Mouse (Mus musculus): ENCODE data around the gene Dchs2. TPM values are rescaled to one million over a fixed set of nuclear protein-coding genes. Genes with fewer than 3 reads are reported as not detected.

Dchs2 gene
- polyA plus RNA-seq, 1 experiment from 2014 or later, result 0.03 TPM

GRCm38 (mm10) chr3:83299783-83300382 is 172.1 kb downstream of the Dchs2 start:
- ATAC-seq (replicated peaks; ENCODE audit: low FRiP score, low read depth) (no peak), DNase-seq (ENCODE audit: low spot score) (peak; percentile 4)
- H3K4me1 ChIP-seq (replicated peaks; ENCODE audit: insufficient read depth, low read length), result no peaks in the 10 kb centered on the region
- H3K27me3 ChIP-seq (ENCODE audit: insufficient read depth, low read length), result no peaks in the 10 kb centered on the region
- no peak for TF ChIP-seq CTCF (IDR thresholded peaks at IDR 0.05; ENCODE audit: low read depth)
- no peaks in the 10 kb centered on the region for H3K36me3 ChIP-seq (ENCODE audit: insufficient read depth, low read length)
- WGBS, result 51% methylated on average over 5 of the region's 5 CpGs
- H3K9me3 ChIP-seq (replicated peaks; ENCODE audit: low read length), result no peaks in the 10 kb centered on the region
- H3K4me3 ChIP-seq (replicated peaks; ENCODE audit: low read depth, low read length), result no peak overlapping the region
- no peak overlapping the region for H3K4me2 ChIP-seq (ENCODE audit: low read length)
- no peak overlapping the region for H3K27ac ChIP-seq
- no peak overlapping the region for H3K9ac ChIP-seq (ENCODE audit: low read depth, low read length)

- H3K27me3 ChIP-seq (ENCODE audit: insufficient read depth, low read length), result no peaks in the 10 kb centered on the region
- WGBS, result 75% methylated on average over 5 of the region's 5 CpGs
- H3K36me3 ChIP-seq (ENCODE audit: insufficient read depth, low read length), result no peaks in the 10 kb centered on the region
- H3K9ac ChIP-seq (ENCODE audit: low read depth, low read length), result no peak overlapping the region
- H3K9me3 ChIP-seq (replicated peaks; ENCODE audit: low read length), result no peaks in the 10 kb centered on the region
- H3K27ac ChIP-seq, result no peak overlapping the region
- no peak overlapping the region for H3K4me2 ChIP-seq (ENCODE audit: low read length)
- peak; percentile 75 for TF ChIP-seq CTCF (IDR thresholded peaks at IDR 0.05; ENCODE audit: low read depth)
- no peak for ATAC-seq (replicated peaks; ENCODE audit: low FRiP score, low read depth)
- no peak overlapping the region for H3K4me3 ChIP-seq (replicated peaks; ENCODE audit: low read depth, low read length)
- H3K4me1 ChIP-seq (replicated peaks; ENCODE audit: insufficient read depth, low read length), result no peaks in the 10 kb centered on the region
- peak; percentile 37 for DNase-seq (ENCODE audit: low spot score)
Measured at GRCm38 (mm10) chr3:83303876-83304275, 176.1 kb downstream of the Dchs2 start.

GRCm38 (mm10) chr3:83345928-83346327 is 218.2 kb downstream of the Dchs2 start:
- no peak overlapping the region for H3K9ac ChIP-seq (ENCODE audit: low read depth, low read length)
- H3K4me2 ChIP-seq (ENCODE audit: low read length), result no peak overlapping the region
- WGBS, result 80% methylated on average over 3 of the region's 3 CpGs
- H3K9me3 ChIP-seq (replicated peaks; ENCODE audit: low read length), result no peaks in the 10 kb centered on the region
- DNase-seq (ENCODE audit: low spot score) (no peak), ATAC-seq (replicated peaks; ENCODE audit: low FRiP score, low read depth) (no peak)
- no peak for TF ChIP-seq CTCF (IDR thresholded peaks at IDR 0.05; ENCODE audit: low read depth)
- no peak overlapping the region for H3K4me3 ChIP-seq (replicated peaks; ENCODE audit: low read depth, low read length)
- H3K27ac ChIP-seq, result no peak overlapping the region
- H3K27me3 ChIP-seq (ENCODE audit: insufficient read depth, low read length), result no peaks in the 10 kb centered on the region
- H3K4me1 ChIP-seq (replicated peaks; ENCODE audit: insufficient read depth, low read length), result no peaks in the 10 kb centered on the region
- H3K36me3 ChIP-seq (ENCODE audit: insufficient read depth, low read length), result no peaks in the 10 kb centered on the region

GRCm38 (mm10) chr3:83368500-83369068 is 240.8 kb downstream of the Dchs2 start:
- no peak for TF ChIP-seq CTCF (IDR thresholded peaks at IDR 0.05; ENCODE audit: low read depth)
- ATAC-seq (replicated peaks; ENCODE audit: low FRiP score, low read depth) (no peak), DNase-seq (ENCODE audit: low spot score) (no peak)
- no peaks in the 10 kb centered on the region for H3K4me1 ChIP-seq (replicated peaks; ENCODE audit: insufficient read depth, low read length)
- 88% methylated on average over 9 of the region's 9 CpGs for WGBS
- no peak overlapping the region for H3K9ac ChIP-seq (ENCODE audit: low read depth, low read length)
- H3K4me2 ChIP-seq (ENCODE audit: low read length), result no peak overlapping the region
- no peak overlapping the region for H3K4me3 ChIP-seq (replicated peaks; ENCODE audit: low read depth, low read length)
- H3K27me3 ChIP-seq (ENCODE audit: insufficient read depth, low read length), result no peaks in the 10 kb centered on the region
- no peaks in the 10 kb centered on the region for H3K9me3 ChIP-seq (replicated peaks; ENCODE audit: low read length)
- no peaks in the 10 kb centered on the region for H3K36me3 ChIP-seq (ENCODE audit: insufficient read depth, low read length)
- H3K27ac ChIP-seq, result no peak overlapping the region

- no peaks in the 10 kb centered on the region for H3K4me1 ChIP-seq (replicated peaks; ENCODE audit: insufficient read depth, low read length)
- H3K27ac ChIP-seq, result no peak overlapping the region
- H3K9me3 ChIP-seq (replicated peaks; ENCODE audit: low read length), result no peaks in the 10 kb centered on the region
- ATAC-seq (replicated peaks; ENCODE audit: low FRiP score, low read depth) (no peak), DNase-seq (ENCODE audit: low spot score) (no peak)
- H3K36me3 ChIP-seq (ENCODE audit: insufficient read depth, low read length), result no peaks in the 10 kb centered on the region
- WGBS, result 76% methylated on average over 2 of the region's 2 CpGs
- H3K27me3 ChIP-seq (ENCODE audit: insufficient read depth, low read length), result no peaks in the 10 kb centered on the region
- H3K9ac ChIP-seq (ENCODE audit: low read depth, low read length), result no peak overlapping the region
- no peak for TF ChIP-seq CTCF (IDR thresholded peaks at IDR 0.05; ENCODE audit: low read depth)
- H3K4me2 ChIP-seq (ENCODE audit: low read length), result no peak overlapping the region
- no peak overlapping the region for H3K4me3 ChIP-seq (replicated peaks; ENCODE audit: low read depth, low read length)
Measured at GRCm38 (mm10) chr3:83369871-83370270, 242.1 kb downstream of the Dchs2 start.

- DNase-seq (ENCODE audit: low spot score), result peak; percentile 70
- no peak overlapping the region for H3K27ac ChIP-seq
Measured at GRCm38 (mm10) chr3:83374333-83374732, 246.6 kb downstream of the Dchs2 start.

More at GRCm38 (mm10) chr3:83374333-83374732, 246.6 kb downstream of the Dchs2 start:
- 29% methylated on average over 6 of the region's 6 CpGs for WGBS
- no peak overlapping the region for H3K4me3 ChIP-seq (replicated peaks; ENCODE audit: low read depth, low read length)
- no peaks in the 10 kb centered on the region for H3K4me1 ChIP-seq (replicated peaks; ENCODE audit: insufficient read depth, low read length)
- H3K27me3 ChIP-seq (ENCODE audit: insufficient read depth, low read length), result no peaks in the 10 kb centered on the region
- ATAC-seq (replicated peaks; ENCODE audit: low FRiP score, low read depth), result no peak
- no peaks in the 10 kb centered on the region for H3K36me3 ChIP-seq (ENCODE audit: insufficient read depth, low read length)
- no peak for TF ChIP-seq CTCF (IDR thresholded peaks at IDR 0.05; ENCODE audit: low read depth)
- no peaks in the 10 kb centered on the region for H3K9me3 ChIP-seq (replicated peaks; ENCODE audit: low read length)
- H3K9ac ChIP-seq (ENCODE audit: low read depth, low read length), result no peak overlapping the region
- H3K4me2 ChIP-seq (ENCODE audit: low read length), result no peak overlapping the region

All from kidney, postnatal 0 days (tissue).